Mouse (Mus musculus) kidney, adult 10 weeks (tissue): ENCODE data around the gene Txndc15. TPM values are rescaled to one million over a fixed set of nuclear protein-coding genes. Genes with fewer than 3 reads are reported as not detected.

Experiments
- polyA plus RNA-seq: library from polyadenylated mRNA; stranded (reverse); fragments of 350-450 nt; fragmentation: Illumina TruSeq; extraction: RNeasy Lipid Tissue Mini Kit (QIAGEN cat#74804); gene quantifications from one replicate; pipeline ENCODE4 v1.2.3, GENCODE M21; 2014; ENCODE audit warnings: low read depth, low replicate concordance

The Txndc15 gene
- polyA plus RNA-seq, result 121 TPM

GRCm38 (mm10) chr13:55714501-55715166 lies at the start of gene Txndc15:
Gene Txndc15 (plus strand): TSS chr13:55714650.

GRCm38 (mm10) chr13:55692535-55693242 lies 21.8 kb upstream of the Txndc15 start, which contains the start of gene B230219D22Rik:
Gene B230219D22Rik (plus strand): TSS chr13:55693124.

GRCm38 (mm10) chr13:55727120-55727838 lies 12.8 kb downstream of the Txndc15 start, which contains the start of gene Pcbd2:
Gene Pcbd2 (plus strand): TSS chr13:55727368.

Other genes with a start within 250 kb of the Txndc15 start
- gene Dbn1, start 226.5 kb upstream of the Txndc15 start, polyA plus RNA-seq, result 1.0 TPM
- gene Pdlim7, start 201.0 kb upstream of the Txndc15 start, polyA plus RNA-seq, result 0.40 TPM
- gene Dok3, start 185.4 kb upstream of the Txndc15 start, polyA plus RNA-seq, result not detected
- gene Ddx41, start 178.0 kb upstream of the Txndc15 start, polyA plus RNA-seq, result 1.7 TPM
- 3.2 TPM for gene Fam193b, start 143.5 kb upstream of the Txndc15 start, polyA plus RNA-seq
- 45.7 TPM for gene Tmed9, start 140.9 kb upstream of the Txndc15 start, polyA plus RNA-seq
- gene B4galt7, start 114.8 kb upstream of the Txndc15 start, polyA plus RNA-seq, result 1.7 TPM
- 48.5 TPM for gene Caml, start 91.6 kb upstream of the Txndc15 start, polyA plus RNA-seq
- gene Ddx46, start 79.6 kb upstream of the Txndc15 start, polyA plus RNA-seq, result 56.2 TPM
- 133 TPM for gene B230219D22Rik, start 21.5 kb upstream of the Txndc15 start, polyA plus RNA-seq
- gene Pcbd2, start 12.7 kb downstream of the Txndc15 start, polyA plus RNA-seq, result 18.8 TPM
- not detected for gene Catsper3, start 69.9 kb downstream of the Txndc15 start, polyA plus RNA-seq
- not detected for gene Pitx1, start 121.5 kb downstream of the Txndc15 start, polyA plus RNA-seq